Mouse (Mus musculus) olfactory bulb, adult 2 months (tissue): ENCODE measurements around the gene Golga7b.

Source experiments
- CTCF ChIP-seq: fragments of 200-500 bp; IDR thresholded peaks from 2 replicates; pipeline ENCODE4 v1.5.1; 2012; ENCODE audit warnings: low read depth, mild to moderate bottlenecking, low read length, moderate library complexity; ENCODE audit not compliant: insufficient read depth
- POLR2A ChIP-seq: fragments of 200-500 bp; IDR thresholded peaks from 2 replicates; pipeline ENCODE4 v1.6.1; 2012; ENCODE audit warnings: mild to moderate bottlenecking, low read depth, low read length, moderate library complexity; ENCODE audit not compliant: insufficient read depth

DNA sequence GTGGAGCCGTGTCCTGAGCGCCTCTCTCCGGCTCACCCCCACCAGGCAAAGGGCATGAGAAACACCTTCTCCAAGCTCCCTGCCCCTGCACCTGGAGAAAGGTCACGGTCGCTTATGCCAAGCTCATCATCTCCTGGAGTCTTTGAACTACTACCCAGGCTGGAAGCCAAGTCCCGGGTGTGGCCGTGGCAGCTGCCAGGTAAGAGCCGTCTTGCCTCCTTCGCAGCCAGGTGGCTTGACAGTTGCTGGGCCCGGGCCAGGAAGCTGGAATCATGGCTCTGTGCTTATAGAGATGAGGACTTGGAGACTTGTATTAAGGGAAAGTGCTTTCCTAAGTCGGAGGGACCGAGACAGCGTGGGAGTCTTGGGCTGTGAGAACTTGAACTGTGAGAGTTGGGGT is 16.4 kb upstream of the Golga7b start:
- no peak for TF ChIP-seq POLR2A
- TF ChIP-seq CTCF = no peak
